Mouse (Mus musculus) olfactory bulb, adult 2 months (tissue): ENCODE results near the gene Ndufs2.

ENCODE experiments used
- CTCF ChIP-seq: fragments of 200-500 bp; IDR thresholded peaks from 2 replicates; pipeline ENCODE4 v1.5.1; 2012; ENCODE audit warnings: low read depth, mild to moderate bottlenecking, low read length, moderate library complexity; ENCODE audit not compliant: insufficient read depth
- POLR2A ChIP-seq: fragments of 200-500 bp; IDR thresholded peaks from 2 replicates; pipeline ENCODE4 v1.6.1; 2012; ENCODE audit warnings: mild to moderate bottlenecking, low read depth, low read length, moderate library complexity; ENCODE audit not compliant: insufficient read depth

DNA sequence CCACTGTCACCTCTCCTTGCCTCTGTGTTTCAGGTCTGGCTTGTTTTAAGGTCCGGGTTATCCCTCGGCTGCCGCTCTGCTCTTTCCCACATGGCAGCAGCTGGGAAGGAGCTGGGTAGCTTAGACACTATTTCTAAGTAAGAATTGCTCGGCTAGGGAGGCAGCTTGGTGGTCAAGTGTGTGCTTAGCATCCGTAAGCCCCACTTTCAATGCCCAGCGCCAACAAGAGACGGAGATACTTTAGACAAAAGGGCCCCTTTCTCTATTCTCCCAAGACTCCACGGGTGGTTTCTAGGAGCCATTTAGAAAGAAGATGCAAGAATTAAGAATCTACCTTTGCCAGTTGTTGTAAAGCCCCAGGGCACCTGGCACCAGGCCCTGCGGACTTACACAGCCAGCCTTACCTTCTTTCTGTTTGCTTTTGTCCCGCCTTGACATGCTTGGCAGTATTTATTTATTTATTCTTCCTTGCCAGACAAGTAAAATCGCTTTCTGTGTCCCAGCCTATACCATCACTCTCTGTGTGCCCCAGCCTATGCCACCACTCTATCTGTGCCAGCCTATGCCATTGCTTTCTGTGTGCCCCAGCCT, 24.1 kb upstream of the Ndufs2 start:
- TF ChIP-seq CTCF (no peak), POLR2A (no peak)
